Mouse (Mus musculus) forebrain, embryonic 16.5 days (tissue): Measurements from ENCODE around the gene Bcap29. TPM values are rescaled to one million over a fixed set of nuclear protein-coding genes. Genes with fewer than 3 reads are reported as not detected.
"Not testable (repeated sequence)": the region's sequence is repeated elsewhere in the genome, so short reads cannot be mapped to it uniquely, and the experiment has no call there.

Experiments used
- ATAC-seq: fragments of 200-750 bp; cut with Nextera tagmentation; 2 replicates; pipeline ENCODE4 v1.8.0; 2017; ENCODE audit warnings: mild to moderate bottlenecking, moderate library complexity
- H3K27ac ChIP-seq: fragments of 300-500 bp; sonication (generic); 2 replicates; pipeline ENCODE4 v1.5.1; 2014; ENCODE audit warnings: low read length, control low read depth
- H3K27me3 ChIP-seq: fragments of 300-500 bp; sonication (generic); replicated peaks from 2 replicates; pipeline ENCODE4 v1.6.1; 2014; ENCODE audit warnings: low read length; ENCODE audit not compliant: control insufficient read depth, insufficient read depth
- H3K36me3 ChIP-seq: fragments of 300-500 bp; sonication (generic); 2 replicates; pipeline ENCODE4 v1.6.1; 2014; ENCODE audit not compliant: control insufficient read depth, insufficient read depth
- H3K4me1 ChIP-seq: fragments of 300-500 bp; sonication (generic); replicated peaks from 2 replicates; pipeline ENCODE4 v1.6.1; 2014; ENCODE audit warnings: low read length; ENCODE audit not compliant: control insufficient read depth, insufficient read depth
- H3K4me2 ChIP-seq: fragments of 300-500 bp; sonication (generic); 2 replicates; pipeline ENCODE4 v1.6.1; 2014; ENCODE audit warnings: mild to moderate bottlenecking, low read length, control low read depth
- H3K4me3 ChIP-seq: fragments of 300-500 bp; sonication (generic); replicated peaks from 2 replicates; pipeline ENCODE4 v1.5.1; 2014; ENCODE audit warnings: mild to moderate bottlenecking, low read length, control low read depth
- H3K9ac ChIP-seq: fragments of 300-500 bp; sonication (generic); replicated peaks from 2 replicates; pipeline ENCODE4 v1.6.1; 2014; ENCODE audit warnings: low read depth, low read length, control low read depth
- H3K9me3 ChIP-seq: fragments of 300-500 bp; sonication (generic); 2 replicates; pipeline ENCODE4 v1.6.1; 2016; ENCODE audit warnings: low read length; ENCODE audit not compliant: control insufficient read depth
- WGBS: fragments of 180-500 bp; shearing (Covaris S2); extraction: QIAGEN DNeasy Blood & Tissue Kit; methylation state at CpG from one replicate; pipeline ENCODE4 v1.1.7; 2014; 5-methylcytosine and 5-hydroxymethylcytosine counted together
- polyA plus RNA-seq: library from polyadenylated mRNA; unstranded; fragments of >200 nt; fragmentation: Nextera tagmentation; extraction: Ambion mirVana; gene quantifications from 2 replicates; pipeline ENCODE4 v1.2.1, GENCODE M21; 2015

Gene Bcap29
- polyA plus RNA-seq, 1 experiment from 2014 or later = 29.8 TPM

DNA sequence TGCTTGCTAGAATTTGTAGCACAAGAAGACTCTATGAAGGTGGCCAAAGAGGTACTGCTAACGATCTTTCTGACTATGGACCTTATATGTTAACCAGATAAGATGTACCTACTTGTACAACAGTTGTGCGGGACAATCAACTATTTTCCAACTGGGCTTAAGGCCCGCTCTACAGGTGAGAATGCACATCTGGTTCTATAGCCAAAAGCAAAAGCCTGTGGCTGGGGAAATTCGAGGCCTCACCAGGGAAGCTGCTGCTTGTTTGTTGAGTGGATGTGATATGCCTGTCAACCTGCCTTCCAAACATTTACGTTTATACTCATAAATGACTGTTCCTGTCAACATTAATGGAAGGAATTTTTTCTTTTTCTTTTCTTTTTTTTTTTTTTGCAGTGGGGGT is 52.4 kb downstream of the Bcap29 start:
- no peak overlapping the region for H3K4me3 ChIP-seq
- no peaks in the 10 kb centered on the region for H3K27me3 ChIP-seq
- H3K9me3 ChIP-seq = no peaks in the 10 kb centered on the region
- 84% methylated on average over 5 of the region's 5 CpGs for WGBS
- no peak for ATAC-seq
- H3K4me1 ChIP-seq = peaks cover 11% of the 10 kb centered on the region
- no peak overlapping the region for H3K27ac ChIP-seq
- no peak overlapping the region for H3K4me2 ChIP-seq
- H3K9ac ChIP-seq = no peak overlapping the region
- H3K36me3 ChIP-seq = no peaks in the 10 kb centered on the region

DNA sequence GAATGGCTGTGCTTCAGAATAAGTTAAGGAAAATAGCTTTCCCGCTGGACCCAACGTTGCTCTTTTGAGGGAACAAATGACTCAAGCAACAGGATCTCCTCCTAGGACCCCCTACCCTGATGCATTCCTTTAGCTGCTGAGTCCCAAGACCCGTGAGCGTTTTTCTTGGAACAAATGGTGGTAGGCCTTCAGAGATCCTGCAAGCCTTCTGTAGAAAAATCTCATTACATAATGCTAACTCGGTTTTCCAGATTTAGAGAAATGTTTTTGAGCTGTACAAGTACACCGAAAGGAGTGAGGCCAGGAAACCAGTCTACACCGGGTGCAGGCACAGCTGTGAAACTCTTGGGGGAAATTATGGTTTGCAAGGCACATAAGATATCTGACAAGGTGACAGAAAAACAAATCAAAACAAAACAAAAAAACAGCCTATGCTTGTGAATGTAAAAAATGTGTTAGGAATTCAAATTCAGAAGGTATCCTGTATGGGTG is 53.1 kb downstream of the Bcap29 start:
- ATAC-seq = peak; percentile 69
- 18% methylated on average over 7 of the region's 7 CpGs for WGBS
- H3K27ac ChIP-seq = no peak overlapping the region; the same call in 1 of the 2 replicates

DNA sequence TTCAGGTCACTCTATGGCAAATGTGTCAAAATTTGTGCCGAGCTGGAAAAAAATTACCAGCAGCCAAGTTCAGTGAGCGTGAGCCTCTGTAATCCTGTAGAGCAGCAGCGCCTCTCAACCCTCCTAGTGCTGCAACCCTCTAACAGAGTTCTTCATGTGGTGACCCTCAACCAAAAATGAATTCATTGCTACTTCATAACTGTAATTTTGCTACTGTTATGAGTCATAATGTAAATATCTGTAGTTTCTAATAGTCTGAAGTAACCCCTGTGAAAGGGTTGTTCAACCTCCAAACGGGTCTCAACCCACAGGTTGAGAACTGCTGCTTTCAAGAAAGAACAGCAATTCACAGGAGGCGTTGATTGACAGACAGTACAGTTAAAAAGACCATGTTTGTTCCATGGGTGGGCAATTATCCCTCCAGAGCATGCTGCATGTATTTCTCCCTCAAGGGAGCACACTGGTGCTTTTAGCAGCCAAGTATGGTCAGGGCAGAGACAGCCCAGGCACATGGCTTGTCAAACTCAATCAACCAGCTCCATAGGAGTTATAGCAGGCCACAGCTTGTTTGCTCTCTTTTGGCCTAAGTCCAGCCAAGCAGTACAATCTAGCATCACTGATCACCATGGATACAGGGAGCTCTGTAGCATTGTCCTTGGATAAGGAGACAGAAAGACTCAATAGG is 53.7 kb downstream of the Bcap29 start:
- H3K27ac ChIP-seq = no peak overlapping the region
- H3K4me3 ChIP-seq = no peak overlapping the region
- H3K36me3 ChIP-seq = no peaks in the 10 kb centered on the region
- H3K9me3 ChIP-seq = no peaks in the 10 kb centered on the region
- H3K9ac ChIP-seq = no peak overlapping the region
- H3K4me1 ChIP-seq = peaks cover 11% of the 10 kb centered on the region
- no peak overlapping the region for H3K4me2 ChIP-seq
- no peaks in the 10 kb centered on the region for H3K27me3 ChIP-seq
- peak; percentile 91 for ATAC-seq
- 56% methylated on average over 5 of the region's 5 CpGs for WGBS

More for the DNA sequence above, 53.1 kb downstream of the Bcap29 start:
- Histone ChIP-seq H3K27me3 (no peaks in the 10 kb centered on the region), H3K4me1 (peaks cover 11% of the 10 kb centered on the region), H3K4me3 (no peak overlapping the region), H3K4me2 (no peak overlapping the region), H3K9ac (no peak overlapping the region), H3K9me3 (no peaks in the 10 kb centered on the region), H3K36me3 (no peaks in the 10 kb centered on the region)

DNA sequence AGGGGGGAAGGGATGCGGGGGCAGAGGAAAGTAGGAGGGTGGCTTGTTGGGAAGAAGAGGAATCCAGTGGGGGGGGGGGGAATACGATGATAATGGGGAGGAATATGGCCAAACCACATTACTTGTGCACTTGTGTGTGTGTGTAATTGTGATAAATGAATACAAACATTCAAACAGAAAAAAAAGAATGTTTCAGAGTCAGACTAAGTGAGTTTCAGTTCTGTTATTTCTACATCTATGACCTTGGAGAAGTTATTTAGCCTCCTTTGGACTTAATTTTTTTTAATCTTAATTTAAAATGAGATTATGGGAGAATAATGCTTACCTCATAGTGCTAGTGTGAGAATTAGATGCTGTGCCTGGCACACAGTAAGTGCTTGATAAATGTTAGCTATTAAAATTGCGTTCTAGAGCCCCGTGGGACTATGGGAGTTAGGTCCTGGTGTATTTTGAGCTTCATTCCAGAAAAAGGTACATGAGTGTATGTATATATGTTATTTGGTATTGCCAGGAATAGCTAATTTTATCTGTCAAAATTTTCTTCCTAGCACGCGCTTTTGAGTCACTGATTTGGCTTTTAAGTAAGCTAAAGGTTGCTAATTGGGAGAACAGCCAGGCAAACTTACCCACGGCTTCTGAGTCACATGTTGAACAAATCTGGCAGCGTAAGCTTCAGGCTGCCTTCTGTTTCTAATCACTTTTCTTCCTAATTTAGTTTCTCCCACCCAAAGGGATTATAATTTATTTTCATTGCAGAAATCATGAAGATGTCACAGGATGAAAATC is 55.6 kb downstream of the Bcap29 start:
- peak; percentile 22; the same call in 1 of the 2 replicates for ATAC-seq
- no peak overlapping the region for H3K9ac ChIP-seq
- no peak overlapping the region for H3K4me2 ChIP-seq
- no peak overlapping the region for H3K4me3 ChIP-seq
- no peak overlapping the region for H3K27ac ChIP-seq
- H3K27me3 ChIP-seq = no peaks in the 10 kb centered on the region
- WGBS = 67% methylated on average over 8 of the region's 8 CpGs
- H3K4me1 ChIP-seq = peaks cover 11% of the 10 kb centered on the region
- H3K36me3 ChIP-seq = no peaks in the 10 kb centered on the region
- no peaks in the 10 kb centered on the region for H3K9me3 ChIP-seq

DNA sequence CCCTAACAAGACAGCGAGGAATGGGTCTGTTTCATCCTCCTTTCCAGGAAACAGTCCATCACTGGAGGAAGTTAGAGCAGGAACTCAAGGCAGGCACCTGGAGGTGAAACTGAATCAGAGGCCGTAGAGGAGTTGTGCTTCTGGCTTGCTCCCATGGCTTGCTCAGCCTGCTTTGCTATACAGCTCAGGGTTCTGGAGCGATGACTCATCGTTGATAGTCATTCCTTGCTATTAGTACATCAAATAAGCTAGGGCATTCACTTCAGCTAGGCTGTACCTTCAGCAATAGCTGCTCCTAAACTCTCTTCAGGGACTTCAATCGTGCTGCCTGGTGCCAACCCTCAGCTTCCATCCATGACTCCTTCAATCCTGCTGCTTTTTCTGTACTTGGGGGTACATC is 60.0 kb downstream of the Bcap29 start:
- ATAC-seq = no peak
- Histone ChIP-seq H3K27ac (no peak overlapping the region), H3K4me1 (no peaks in the 10 kb centered on the region), H3K9ac (no peak overlapping the region), H3K4me2 (no peak overlapping the region), H3K9me3 (no peaks in the 10 kb centered on the region), H3K4me3 (no peak overlapping the region), H3K36me3 (no peaks in the 10 kb centered on the region), H3K27me3 (no peaks in the 10 kb centered on the region)
- 84% methylated on average over 5 of the region's 5 CpGs for WGBS

DNA sequence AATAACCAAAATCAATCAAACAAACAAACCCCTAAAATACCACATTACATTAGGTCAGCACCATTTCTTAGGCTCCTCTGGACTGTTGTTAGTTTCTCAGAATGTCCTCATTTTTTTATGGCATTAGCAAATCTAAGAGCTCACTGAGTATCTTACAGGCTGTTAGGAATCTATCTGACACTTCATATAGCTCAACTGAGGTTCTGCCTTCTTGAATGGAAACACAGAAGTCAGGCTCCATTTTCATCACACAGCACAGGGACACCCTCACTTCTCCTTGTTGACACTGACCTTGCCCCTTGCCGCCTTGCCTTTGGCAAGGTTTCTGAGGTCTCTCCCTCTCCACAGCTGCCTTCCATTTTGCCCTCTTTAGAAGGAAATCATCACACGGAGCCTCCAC is 64.7 kb downstream of the Bcap29 start:
- no peak overlapping the region for H3K9ac ChIP-seq
- no peak overlapping the region for H3K4me3 ChIP-seq
- no peaks in the 10 kb centered on the region for H3K4me1 ChIP-seq
- WGBS = 62% methylated on average over 2 of the region's 2 CpGs
- H3K9me3 ChIP-seq = no peaks in the 10 kb centered on the region
- no peak overlapping the region for H3K4me2 ChIP-seq
- no peaks in the 10 kb centered on the region for H3K36me3 ChIP-seq
- H3K27ac ChIP-seq = no peak overlapping the region
- H3K27me3 ChIP-seq = no peaks in the 10 kb centered on the region
- ATAC-seq = no peak

DNA sequence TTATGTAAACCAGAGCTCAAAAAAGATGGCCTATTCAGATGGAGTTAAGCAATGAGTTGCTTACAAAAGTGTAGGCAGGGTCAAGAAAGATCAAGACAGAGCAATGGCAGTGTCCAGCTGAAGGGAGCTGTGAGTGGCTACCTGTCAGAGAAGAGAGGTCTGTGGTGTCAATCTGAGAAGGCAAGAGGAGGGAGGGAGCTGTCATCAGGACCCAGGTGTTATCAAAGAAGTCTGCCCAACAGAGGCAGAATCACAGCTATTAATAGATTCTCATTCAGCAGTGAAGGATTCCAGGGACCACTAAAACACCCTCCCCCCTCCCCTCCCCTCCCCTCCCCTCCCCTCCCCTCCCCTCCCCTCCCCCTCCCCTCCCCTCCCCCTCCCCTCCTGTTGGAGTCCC is 65.8 kb downstream of the Bcap29 start:
- Histone ChIP-seq H3K36me3 (no peaks in the 10 kb centered on the region), H3K27me3 (no peaks in the 10 kb centered on the region), H3K4me2 (no peak overlapping the region), H3K4me1 (no peaks in the 10 kb centered on the region), H3K4me3 (no peak overlapping the region), H3K9me3 (no peaks in the 10 kb centered on the region), H3K9ac (no peak overlapping the region), H3K27ac (no peak overlapping the region)
- no peak for ATAC-seq

DNA sequence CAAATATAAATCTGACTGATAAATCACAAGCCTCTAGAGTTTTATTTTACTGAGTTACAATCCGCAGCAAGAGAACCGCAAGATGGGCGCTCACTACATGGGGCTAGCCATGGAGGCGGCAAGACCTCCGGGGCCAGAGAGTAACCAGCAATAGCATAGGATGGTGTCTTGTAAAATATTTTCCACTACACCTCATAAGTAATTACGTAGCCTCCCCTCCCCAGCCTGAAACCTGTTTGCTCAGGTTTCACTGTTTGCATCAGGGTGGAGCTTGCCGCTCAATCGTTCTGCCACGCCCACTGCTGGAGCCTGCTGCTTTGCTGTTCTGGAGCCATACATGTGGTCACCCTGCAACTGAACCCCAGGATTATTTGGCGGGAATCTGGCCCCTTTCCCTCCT is 66.9 kb downstream of the Bcap29 start:
- not testable (repeated sequence) for H3K9ac ChIP-seq

DNA sequence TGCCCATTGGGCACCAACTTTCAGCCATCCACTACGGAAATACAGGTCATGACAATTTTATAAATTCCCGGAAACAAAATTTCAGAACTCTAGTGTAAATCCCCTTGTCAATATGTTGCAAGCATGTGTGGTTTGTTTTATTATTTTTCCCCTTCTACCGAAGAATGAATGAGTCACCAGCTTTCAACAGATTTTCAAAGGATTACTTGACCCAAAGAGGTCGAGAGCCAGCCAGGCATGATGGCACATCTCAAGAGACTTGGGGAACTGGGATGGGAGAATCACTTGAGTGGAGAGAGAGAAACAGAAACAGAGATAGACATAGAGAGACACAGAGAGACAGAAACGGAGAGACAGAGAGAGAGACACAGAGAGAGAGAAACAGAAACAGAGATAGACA is 73.7 kb downstream of the Bcap29 start:
- Histone ChIP-seq H3K36me3 (no peaks in the 10 kb centered on the region), H3K4me2 (no peak overlapping the region), H3K4me1 (peaks cover 7% of the 10 kb centered on the region), H3K4me3 (no peak overlapping the region), H3K27ac (no peak overlapping the region), H3K9ac (no peak overlapping the region), H3K27me3 (peaks cover 37% of the 10 kb centered on the region), H3K9me3 (no peaks in the 10 kb centered on the region)
- no peak for ATAC-seq
- 76% methylated on average over 5 of the region's 5 CpGs for WGBS

More for the DNA sequence above, 66.9 kb downstream of the Bcap29 start:
- not testable (repeated sequence) for H3K27ac ChIP-seq, H3K9me3 ChIP-seq, H3K27me3 ChIP-seq, H3K4me1 ChIP-seq, ATAC-seq, H3K36me3 ChIP-seq
- Histone ChIP-seq H3K4me2 (peak overlapping the region; percentile 44), H3K4me3 (peak overlapping the region; percentile 24)
- 28% methylated on average over 10 of the region's 10 CpGs for WGBS
